Mouse (Mus musculus): Measurements from ENCODE around the gene Ccdc39. TPM values are rescaled to one million over a fixed set of nuclear protein-coding genes. Genes with fewer than 3 reads are reported as not detected.

The Ccdc39 gene
- total and polyA plus RNA-seq, 2 experiments from 2014 or later = 10.0 to 12.1 TPM

DNA sequence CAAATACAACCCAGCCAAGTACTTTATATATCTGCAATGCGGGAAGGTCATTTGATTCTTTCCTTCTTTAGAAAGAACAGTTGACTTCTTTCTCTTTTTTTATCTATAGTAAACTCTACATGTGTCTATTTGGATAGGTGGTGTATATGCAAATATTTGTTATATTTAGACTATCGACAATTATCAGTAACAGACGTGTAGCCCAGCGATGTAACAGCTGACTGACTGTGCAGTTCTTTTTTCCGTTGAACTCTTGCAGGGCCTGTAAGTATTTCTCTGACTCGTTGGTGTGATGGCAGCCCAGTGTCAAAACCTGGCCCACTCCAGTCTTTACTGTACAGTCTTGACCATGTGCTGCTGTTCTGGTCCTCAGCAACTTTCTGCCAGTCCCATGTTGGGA lies 2.5 kb upstream of the Ccdc39 start:
- H3K4me3 ChIP-seq (ENCODE audit: low read length) = no peak overlapping the region
- no peaks in the 10 kb centered on the region; the same call in 1 of the 2 replicates for H3K4me1 ChIP-seq (ENCODE audit: insufficient read depth, low read length)
- H3K4me2 ChIP-seq (ENCODE audit: low read depth, low read length) = no peak overlapping the region
- H3K27me3 ChIP-seq (ENCODE audit: insufficient read depth, low read length) = no peaks in the 10 kb centered on the region
- no peak overlapping the region for H3K9ac ChIP-seq (replicated peaks; ENCODE audit: low read length)
- ATAC-seq (no peak), DNase-seq (ENCODE audit: low spot score) (no peak)
- no peaks in the 10 kb centered on the region for H3K36me3 ChIP-seq (ENCODE audit: insufficient read depth, low read length)
- TF ChIP-seq CTCF (IDR thresholded peaks at IDR 0.05; ENCODE audit: low read depth) = no peak
- no peak overlapping the region for H3K27ac ChIP-seq
- no peaks in the 10 kb centered on the region for H3K9me3 ChIP-seq (ENCODE audit: low read length)
- 86% methylated on average over 6 of the region's 6 CpGs for WGBS

DNA sequence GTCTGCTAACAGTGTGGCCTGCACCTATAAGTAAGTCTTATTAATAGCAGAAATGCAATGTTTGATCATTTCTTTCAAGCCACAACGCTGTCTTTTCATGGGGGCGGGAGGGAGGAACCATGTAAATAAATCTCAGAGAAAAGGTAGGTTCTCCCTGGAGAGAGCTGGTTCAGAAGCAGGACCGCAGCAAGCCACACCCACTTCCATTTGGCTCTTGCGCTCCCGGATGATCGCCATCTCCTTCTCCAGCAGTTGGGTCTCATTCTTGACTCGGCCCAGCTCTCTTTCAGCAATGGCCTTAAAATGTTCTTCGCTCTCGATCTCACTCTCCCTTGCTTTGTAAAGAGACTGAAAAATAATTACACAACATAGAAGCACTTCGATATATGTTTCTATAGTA lies 5.2 kb downstream of the Ccdc39 start:
- ATAC-seq = no peak
- TF ChIP-seq CTCF (IDR thresholded peaks at IDR 0.05; ENCODE audit: low read depth) = no peak

GRCm38 (mm10) chr3:33836576-33836975 lies 7.5 kb downstream of the Ccdc39 start:
- H3K4me1 ChIP-seq (ENCODE audit: insufficient read depth, low read length) = no peaks in the 10 kb centered on the region
- 92% methylated on average over 13 of the region's 13 CpGs for WGBS
- H3K27me3 ChIP-seq (ENCODE audit: insufficient read depth, low read length) = no peaks in the 10 kb centered on the region
- H3K4me2 ChIP-seq (ENCODE audit: low read depth, low read length) = no peak overlapping the region
- H3K27ac ChIP-seq = no peak overlapping the region
- no peaks in the 10 kb centered on the region for H3K9me3 ChIP-seq (ENCODE audit: low read length)
- TF ChIP-seq CTCF (IDR thresholded peaks at IDR 0.05; ENCODE audit: low read depth) = no peak
- H3K36me3 ChIP-seq (ENCODE audit: insufficient read depth, low read length) = 0 out of 2 replicates have a peak, but pooled peaks cover 6% of the 10 kb centered on the region
- H3K4me3 ChIP-seq (ENCODE audit: low read length) = no peak overlapping the region
- no peak for DNase-seq (ENCODE audit: low spot score)
- no peak overlapping the region for H3K9ac ChIP-seq (replicated peaks; ENCODE audit: low read length)
- no peak for ATAC-seq

More for the DNA sequence above, 5.2 kb downstream of the Ccdc39 start:
- Histone ChIP-seq H3K36me3 (ENCODE audit: insufficient read depth, low read length) (no peaks in the 10 kb centered on the region), H3K4me1 (ENCODE audit: insufficient read depth, low read length) (no peaks in the 10 kb centered on the region), H3K4me2 (ENCODE audit: low read depth, low read length) (no peak overlapping the region), H3K9ac (replicated peaks; ENCODE audit: low read length) (no peak overlapping the region), H3K9me3 (ENCODE audit: low read length) (no peaks in the 10 kb centered on the region), H3K4me3 (ENCODE audit: low read length) (no peak overlapping the region), H3K27ac (no peak overlapping the region), H3K27me3 (ENCODE audit: insufficient read depth, low read length) (no peaks in the 10 kb centered on the region)
- no peak for DNase-seq (ENCODE audit: low spot score)
- WGBS = 69% methylated on average over 10 of the region's 10 CpGs

- Histone ChIP-seq H3K36me3 (ENCODE audit: insufficient read depth, low read length) (0 out of 2 replicates have a peak, but pooled peaks cover 6% of the 10 kb centered on the region), H3K4me1 (ENCODE audit: insufficient read depth, low read length) (no peaks in the 10 kb centered on the region), H3K4me2 (ENCODE audit: low read depth, low read length) (no peak overlapping the region), H3K4me3 (ENCODE audit: low read length) (no peak overlapping the region), H3K27ac (no peak overlapping the region), H3K9ac (replicated peaks; ENCODE audit: low read length) (no peak overlapping the region), H3K27me3 (ENCODE audit: insufficient read depth, low read length) (no peaks in the 10 kb centered on the region), H3K9me3 (ENCODE audit: low read length) (no peaks in the 10 kb centered on the region)
- 84% methylated on average over 10 of the region's 10 CpGs for WGBS
- no peak for TF ChIP-seq CTCF (IDR thresholded peaks at IDR 0.05; ENCODE audit: low read depth)
- ATAC-seq (no peak), DNase-seq (ENCODE audit: low spot score) (no peak)
These were observed 11.8 kb downstream of the Ccdc39 start for GRCm38 (mm10) chr3:33832351-33832750.

DNA sequence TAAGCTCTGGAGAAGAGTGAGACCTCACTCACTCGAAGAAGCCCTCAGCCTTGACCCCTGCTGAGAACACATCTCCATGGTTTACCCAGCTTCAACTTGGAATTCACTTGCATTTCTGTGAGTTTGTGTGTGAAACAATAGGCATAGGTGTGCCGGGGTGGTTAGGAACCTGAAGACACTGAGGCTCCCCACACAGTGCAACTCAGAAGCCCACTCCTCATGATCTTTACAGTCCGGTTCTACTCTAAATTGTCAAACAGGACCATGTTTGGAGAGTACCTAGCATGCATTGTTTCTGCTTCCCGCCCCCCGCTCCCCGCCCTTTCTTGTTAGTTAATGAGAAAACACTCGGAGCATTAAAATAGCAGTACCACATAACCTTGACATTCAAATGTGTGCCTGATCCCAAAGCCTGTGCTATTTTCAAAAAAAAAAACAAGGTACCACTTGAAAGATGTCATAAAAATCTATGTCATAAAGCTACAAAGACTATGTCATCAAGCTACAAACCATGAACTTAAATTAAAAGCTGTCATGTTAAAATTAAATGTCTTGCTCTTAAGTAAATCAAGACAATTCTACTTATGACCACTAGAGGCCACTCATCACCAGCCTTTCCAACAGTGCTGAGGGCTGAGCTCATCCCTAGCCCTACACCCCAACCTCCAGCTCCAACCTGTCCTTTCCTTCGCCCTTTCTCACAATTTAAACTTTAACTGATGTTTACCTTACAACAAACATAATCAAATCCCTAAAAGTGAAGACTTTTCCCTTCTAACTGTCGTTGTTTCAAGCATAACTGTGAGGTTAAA lies 19.8 kb downstream of the Ccdc39 start:
- Histone ChIP-seq H3K36me3 (ENCODE audit: insufficient read depth, low read length) (no peaks in the 10 kb centered on the region), H3K9ac (replicated peaks; ENCODE audit: low read length) (no peak overlapping the region), H3K4me1 (ENCODE audit: insufficient read depth, low read length) (no peaks in the 10 kb centered on the region), H3K27me3 (ENCODE audit: insufficient read depth, low read length) (no peaks in the 10 kb centered on the region), H3K4me3 (ENCODE audit: low read length) (no peak overlapping the region), H3K9me3 (ENCODE audit: low read length) (no peaks in the 10 kb centered on the region), H3K4me2 (ENCODE audit: low read depth, low read length) (no peak overlapping the region), H3K27ac (no peak overlapping the region)
- 44% methylated on average over 9 of the region's 9 CpGs for WGBS
- DNase-seq (ENCODE audit: low spot score) (peak; percentile 75), ATAC-seq (peak; percentile 84)
- peak; percentile 88 for TF ChIP-seq CTCF (IDR thresholded peaks at IDR 0.05; ENCODE audit: low read depth)

GRCm38 (mm10) chr3:33807151-33807550 lies 37.0 kb downstream of the Ccdc39 start:
- Histone ChIP-seq H3K9me3 (ENCODE audit: low read length) (no peaks in the 10 kb centered on the region), H3K27ac (no peak overlapping the region), H3K4me3 (ENCODE audit: low read length) (no peak overlapping the region), H3K4me2 (ENCODE audit: low read depth, low read length) (no peak overlapping the region), H3K27me3 (ENCODE audit: insufficient read depth, low read length) (no peaks in the 10 kb centered on the region), H3K36me3 (ENCODE audit: insufficient read depth, low read length) (peaks cover 25% of the 10 kb centered on the region), H3K4me1 (ENCODE audit: insufficient read depth, low read length) (no peaks in the 10 kb centered on the region), H3K9ac (replicated peaks; ENCODE audit: low read length) (no peak overlapping the region)
- no peak for TF ChIP-seq CTCF (IDR thresholded peaks at IDR 0.05; ENCODE audit: low read depth)
- 77% methylated on average over 1 of the region's 1 CpGs for WGBS
- ATAC-seq = no peak
- no peak for DNase-seq (ENCODE audit: low spot score)

- H3K9ac ChIP-seq (replicated peaks; ENCODE audit: low read length) = peak overlapping the region; percentile 90
- peak overlapping the region; percentile 76 for H3K4me2 ChIP-seq (ENCODE audit: low read depth, low read length)
- DNase-seq (ENCODE audit: low spot score) = peak; percentile 38
- H3K27ac ChIP-seq = peak overlapping the region; percentile 95
- H3K4me1 ChIP-seq (ENCODE audit: insufficient read depth, low read length) = peaks cover 6% of the 10 kb centered on the region; the same call in 1 of the 2 replicates
- under 1% methylated on average over 16 of the region's 16 CpGs for WGBS
- no peaks in the 10 kb centered on the region for H3K9me3 ChIP-seq (ENCODE audit: low read length)
- H3K27me3 ChIP-seq (ENCODE audit: insufficient read depth, low read length) = no peaks in the 10 kb centered on the region
- peak overlapping the region; percentile 77 for H3K4me3 ChIP-seq (ENCODE audit: low read length)
- peaks cover 5% of the 10 kb centered on the region; the same call in 1 of the 2 replicates for H3K36me3 ChIP-seq (ENCODE audit: insufficient read depth, low read length)
- peak; percentile 19 for ATAC-seq
- TF ChIP-seq CTCF (IDR thresholded peaks at IDR 0.05; ENCODE audit: low read depth) = no peak
These were observed 43.6 kb downstream of the Ccdc39 start for GRCm38 (mm10) chr3:33800513-33800820.
